Mouse (Mus musculus): ENCODE data around the gene Slc25a35.
"Not testable (repeated sequence)": the region's sequence is repeated elsewhere in the genome, so short reads cannot be mapped to it uniquely, and the experiment has no call there.

Gene Slc25a35

DNA sequence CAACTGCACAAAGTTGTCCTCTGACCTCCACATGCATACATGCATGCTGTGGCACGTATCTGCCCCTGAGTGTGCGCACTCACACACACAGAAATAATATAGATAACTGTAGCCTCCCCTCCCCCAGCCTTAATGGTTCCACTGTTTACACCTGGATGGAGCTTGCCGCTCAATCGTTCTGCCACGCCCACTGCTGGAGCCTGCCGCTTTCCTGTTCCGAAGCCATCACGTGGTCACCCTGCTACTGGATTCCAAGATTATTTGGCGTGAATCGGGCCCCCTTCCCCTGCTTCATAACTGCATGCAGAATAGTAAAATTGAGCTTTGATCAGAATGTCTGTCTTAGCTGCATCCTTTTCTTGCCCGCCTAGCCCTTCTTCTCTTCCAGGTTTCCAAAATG lies 5.8 kb upstream of the Slc25a35 start:
- not testable (repeated sequence) for DNase-seq (ENCODE audit: low spot score)

DNA sequence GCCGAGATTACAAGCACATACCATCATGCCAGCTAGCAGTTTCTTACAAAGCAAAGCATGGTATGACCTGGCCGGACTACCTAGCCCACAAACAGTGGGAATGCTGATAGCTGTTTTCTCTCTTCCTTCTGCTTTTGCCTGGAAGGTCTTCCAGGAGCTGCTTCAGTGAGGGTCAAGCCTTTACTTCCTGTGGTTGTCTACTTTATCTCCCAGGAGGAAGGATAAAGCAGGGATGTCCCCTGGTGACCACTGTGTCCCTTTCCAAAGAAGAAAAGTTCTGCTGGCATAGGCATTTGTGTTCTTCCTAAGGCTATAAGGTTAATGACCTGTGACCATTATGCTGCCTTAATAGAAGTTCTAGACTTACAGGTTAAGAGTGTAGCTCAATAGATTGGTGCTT lies 4.5 kb upstream of the Slc25a35 start:
- DNase-seq (ENCODE audit: low spot score) = no peak

DNA sequence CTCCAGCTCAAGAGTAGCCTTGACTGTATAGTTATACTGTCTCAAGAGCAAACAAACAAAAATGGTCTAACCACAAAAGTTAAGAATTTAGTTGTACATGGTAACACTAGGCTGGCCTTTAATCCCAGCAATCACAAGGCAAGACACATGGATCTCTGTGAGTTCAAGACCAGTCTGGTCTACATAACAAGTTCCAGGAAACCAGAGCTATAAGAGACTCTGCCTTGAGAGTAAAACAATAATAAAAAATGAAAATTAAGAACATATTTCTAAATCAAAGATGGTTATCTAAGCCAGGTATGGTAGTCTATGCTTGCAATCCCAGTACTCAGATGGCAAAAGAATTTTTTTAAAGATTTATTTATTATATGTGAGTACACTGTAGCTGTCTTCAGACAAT lies 2.9 kb upstream of the Slc25a35 start:
- DNase-seq (ENCODE audit: low spot score) = no peak

DNA sequence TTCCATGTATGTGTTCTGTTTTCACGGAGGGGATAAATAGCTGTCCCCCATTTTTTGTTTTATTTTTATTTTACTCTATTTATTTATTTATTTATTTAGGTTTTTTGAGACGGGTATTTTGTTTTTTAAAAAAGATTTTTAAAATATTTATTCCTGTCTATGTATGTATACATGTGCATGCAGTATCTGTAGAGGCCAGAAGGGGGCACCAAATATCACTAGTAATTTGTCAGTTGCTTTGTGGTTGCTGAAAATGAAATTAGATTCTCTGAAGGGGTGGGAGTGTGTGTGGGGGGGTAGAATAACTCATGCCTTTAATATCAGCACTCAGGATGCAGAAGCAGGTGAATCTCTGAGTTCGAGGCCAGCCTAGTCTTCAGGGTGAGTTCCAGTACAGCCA lies 2.1 kb upstream of the Slc25a35 start:
- DNase-seq (ENCODE audit: low spot score) = no peak

DNA sequence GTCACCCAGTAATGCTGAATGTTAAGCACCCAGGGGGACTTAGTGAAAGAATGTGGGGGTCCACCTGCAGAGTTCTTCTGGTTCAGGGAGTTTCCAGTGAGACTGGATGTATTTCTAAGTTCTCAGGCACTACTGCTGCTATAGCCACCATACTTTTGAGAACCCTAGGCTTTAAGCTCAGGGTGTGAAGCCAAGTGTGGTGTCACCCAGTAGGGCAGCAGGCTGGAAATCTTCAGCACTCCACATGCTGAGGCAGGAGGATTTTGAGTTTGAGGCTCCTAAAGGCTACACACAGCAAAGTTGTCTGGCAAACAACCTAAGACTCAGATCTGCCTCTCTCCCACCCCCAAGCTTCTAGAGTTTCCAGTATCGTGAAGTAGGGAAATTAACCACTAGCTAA lies 1.4 kb upstream of the Slc25a35 start:
- DNase-seq (ENCODE audit: low spot score) = no peak

DNA sequence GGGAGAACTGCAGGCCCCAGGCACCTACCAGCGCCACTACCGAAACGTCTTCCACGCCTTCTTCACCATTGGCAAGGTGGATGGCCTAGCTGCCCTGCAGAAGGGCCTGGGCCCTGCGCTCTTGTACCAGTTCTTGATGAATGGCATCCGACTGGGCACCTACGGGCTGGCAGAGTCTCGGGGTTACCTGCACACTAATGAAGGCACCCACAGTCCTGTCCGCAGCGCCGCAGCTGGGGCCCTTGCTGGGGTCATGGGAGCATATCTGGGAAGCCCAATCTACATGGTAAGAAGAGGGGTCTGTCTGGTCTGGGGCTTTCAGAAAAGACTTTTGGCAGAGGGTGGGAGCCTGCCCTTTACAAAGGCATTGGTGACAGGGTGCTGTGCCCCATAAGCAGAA lies 821 bp downstream of the Slc25a35 start:
- DNase-seq (ENCODE audit: low spot score) = no peak

DNA sequence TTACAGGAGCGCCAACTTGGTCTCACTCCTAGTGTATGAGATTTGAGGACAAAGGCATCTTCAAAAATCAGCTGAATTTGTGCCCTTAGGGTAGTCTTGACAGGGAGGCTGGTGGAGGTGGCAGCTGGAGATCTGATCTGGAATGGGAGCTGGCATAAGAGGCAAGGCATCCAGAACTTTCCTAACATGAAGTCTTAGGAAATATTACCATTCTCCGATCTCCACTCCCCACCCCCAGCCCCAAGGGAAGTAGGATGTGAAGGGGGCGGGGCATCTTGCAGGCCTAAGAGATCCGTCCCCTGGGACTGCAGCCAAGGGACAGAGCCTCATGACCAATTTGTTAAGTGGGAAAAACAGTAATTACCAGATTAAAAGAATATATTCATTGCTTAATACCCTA lies 2.3 kb downstream of the Slc25a35 start:
- DNase-seq (ENCODE audit: low spot score) = no peak

DNA sequence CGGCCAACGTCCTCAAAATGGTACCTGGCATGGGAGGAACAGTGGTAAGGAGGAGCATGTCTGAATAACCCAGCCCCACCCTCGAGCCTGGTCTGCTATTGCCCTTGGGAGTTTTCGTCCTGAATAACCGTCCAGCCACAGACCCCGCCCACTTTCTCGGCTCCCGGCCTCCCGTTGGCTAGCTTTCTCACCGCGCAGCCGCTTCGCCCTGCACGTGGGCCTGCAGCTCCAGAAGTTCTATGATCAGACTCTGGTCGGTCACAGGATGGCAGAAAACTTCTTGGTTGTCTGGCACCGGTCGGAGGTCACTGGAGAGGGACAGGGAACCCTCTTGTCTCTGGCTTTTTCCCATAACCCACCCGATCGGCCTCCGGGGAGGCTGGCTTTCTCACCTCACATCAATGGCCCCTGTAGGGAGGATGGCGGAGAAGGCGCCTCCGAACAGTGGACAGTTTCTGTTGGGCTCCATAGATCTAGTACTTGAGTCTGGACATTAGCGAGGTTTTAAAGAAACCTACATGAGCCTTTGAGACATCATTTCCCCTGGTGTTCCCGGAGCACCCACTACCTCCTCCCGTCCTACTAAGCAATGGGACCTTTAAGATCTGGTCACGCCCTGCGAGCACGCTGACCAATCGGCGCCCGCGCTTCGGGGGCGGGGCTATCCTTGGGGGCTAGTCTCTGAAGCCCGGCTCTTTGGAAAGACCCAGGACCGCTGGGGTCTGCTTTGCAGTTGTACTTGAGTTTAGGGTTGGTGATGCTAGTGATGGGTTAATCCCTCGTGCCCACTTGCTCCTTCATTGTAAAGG lies 5.5 kb downstream of the Slc25a35 start:
- DNase-seq (ENCODE audit: low spot score) = peak; percentile 89

DNA sequence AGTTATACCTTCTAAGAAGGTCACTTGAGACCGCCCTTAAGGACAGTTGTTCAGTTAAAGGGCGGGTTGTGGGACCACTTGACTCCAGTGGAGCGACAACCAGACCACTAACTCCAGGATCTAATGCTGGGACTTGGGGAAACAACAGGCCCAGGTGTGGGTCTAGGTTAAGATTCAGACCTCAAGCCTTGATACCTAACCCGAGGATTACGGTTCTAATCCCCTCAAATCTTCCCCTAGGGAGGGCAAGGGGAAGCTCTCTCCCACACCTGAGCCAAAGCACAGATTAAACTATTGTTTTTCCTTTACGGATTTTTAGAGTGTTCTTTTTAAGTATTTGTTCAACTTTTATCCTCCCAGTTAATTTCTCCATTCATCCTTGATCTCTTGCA lies 6.1 kb downstream of the Slc25a35 start:
- DNase-seq (ENCODE audit: low spot score) = no peak

DNA sequence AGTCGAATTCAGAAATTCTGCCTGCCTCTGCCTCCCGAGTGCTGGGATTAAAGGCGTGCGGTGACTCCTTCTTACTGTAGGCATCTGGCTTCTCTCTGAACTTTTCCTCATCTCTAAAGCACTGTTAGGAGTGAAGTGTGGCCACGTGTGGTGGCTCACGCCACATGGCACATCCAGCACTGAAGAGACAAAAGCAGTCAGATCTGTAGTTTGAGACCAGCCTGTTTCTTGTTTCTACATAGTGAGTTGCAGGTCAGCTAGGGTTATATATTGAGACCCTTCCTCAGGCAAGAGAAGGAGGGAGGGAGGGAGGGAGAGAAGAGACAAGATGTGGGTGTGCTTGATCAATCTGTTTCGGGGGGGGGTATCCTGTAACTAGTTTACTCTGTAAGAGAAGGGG lies 7.2 kb downstream of the Slc25a35 start, which contains the start of gene Rangrf:
Rangrf (minus strand) TSS at position 101 of the 400 bp plus-strand sequence.
- DNase-seq (ENCODE audit: low spot score) = no peak

DNA sequence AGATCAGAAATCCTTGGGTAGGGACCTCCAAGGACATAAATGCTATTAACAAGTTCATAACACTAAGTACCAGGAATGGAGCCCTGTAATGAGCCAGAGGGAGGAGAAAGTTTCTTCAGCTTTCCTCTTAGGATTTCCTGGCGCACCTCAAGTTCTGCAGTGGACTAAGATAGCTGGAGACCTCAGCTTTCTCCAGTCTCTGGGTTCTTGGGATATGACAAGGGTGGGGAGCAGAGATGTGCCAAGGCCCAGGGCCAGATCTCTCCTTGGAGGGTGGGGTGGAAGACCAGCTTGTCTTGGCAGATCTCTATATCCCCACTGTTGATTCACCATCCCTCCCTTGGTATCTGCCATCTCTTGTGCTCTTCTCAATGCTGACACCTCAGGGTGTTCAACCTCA lies 7.7 kb downstream of the Slc25a35 start:
- DNase-seq (ENCODE audit: low spot score) = no peak

DNA sequence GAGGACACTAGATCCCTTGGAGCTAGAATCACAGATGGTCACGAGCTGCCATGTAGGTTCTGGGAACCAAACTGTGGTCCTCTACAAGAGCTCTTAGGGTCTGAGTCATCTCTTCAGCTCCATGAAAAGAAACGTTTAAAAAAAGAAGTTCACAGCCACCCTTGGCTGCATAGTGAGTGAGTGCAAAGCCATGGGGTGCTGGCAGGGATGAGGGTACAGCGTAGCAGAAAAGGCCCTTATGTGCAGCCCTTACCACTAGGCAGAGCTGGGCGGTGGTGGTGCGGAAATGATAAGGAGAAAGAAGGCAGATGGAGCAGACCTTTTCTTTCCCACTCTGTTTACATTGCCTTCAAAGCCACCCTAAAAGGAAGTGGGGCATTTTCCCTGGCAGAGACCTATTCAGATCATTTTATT lies 11.4 kb downstream of the Slc25a35 start:
- no peak for DNase-seq (ENCODE audit: low spot score)

DNA sequence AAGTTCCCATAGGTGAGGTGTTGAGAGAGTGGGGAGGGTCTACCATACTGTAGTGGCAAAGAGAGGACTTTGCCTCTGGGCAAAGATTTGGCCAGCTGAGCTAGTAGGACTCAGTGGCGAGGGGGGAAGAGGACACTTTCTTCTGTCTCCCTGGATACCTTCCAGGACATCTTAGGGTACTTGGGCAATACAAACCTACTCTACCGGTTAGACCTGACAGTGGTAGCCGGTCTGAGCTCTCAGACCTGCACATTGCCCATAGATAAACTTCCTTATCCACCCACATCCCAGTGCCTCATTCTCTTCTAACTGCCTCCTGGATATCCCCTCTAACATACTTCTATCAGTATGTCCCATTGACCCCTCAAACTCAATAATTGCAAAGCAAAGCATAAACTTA lies 13.0 kb downstream of the Slc25a35 start:
- no peak for DNase-seq (ENCODE audit: low spot score)

DNA sequence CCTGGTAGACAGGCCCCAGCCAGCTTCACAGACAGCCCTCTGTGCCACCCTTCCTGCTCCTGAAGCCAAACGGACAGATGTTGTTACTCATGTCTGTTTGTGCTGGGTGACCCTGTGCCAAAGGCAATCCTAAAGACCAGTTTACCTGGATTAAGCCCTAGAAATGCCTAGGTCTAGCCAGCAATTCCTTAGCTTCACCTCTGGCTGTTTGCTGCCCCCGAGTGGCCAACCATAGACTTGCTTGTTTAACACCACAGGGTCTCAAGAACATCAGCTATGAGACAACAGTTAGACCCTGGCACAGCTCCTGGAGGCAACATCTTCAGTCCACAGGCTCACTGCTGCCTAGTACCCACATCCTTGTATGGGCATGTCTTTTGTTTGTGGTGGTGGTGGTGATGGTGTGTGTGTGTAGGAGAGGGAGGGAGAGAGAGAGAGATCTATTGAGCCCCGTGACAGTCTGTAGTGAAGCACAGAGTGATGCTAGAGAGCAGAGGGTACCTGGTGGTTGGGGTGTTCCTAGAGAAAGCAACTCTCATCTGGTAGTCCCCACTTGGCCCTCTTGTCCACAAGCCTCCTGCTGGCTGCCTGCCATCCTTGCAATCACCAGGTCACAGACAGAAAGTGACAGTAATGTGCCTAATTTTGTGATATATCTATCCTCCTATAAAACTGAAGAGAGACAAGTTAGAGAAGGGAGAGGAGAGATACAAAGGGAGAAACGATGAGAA lies 14.9 kb downstream of the Slc25a35 start:
- no peak for DNase-seq (ENCODE audit: low spot score)

DNA sequence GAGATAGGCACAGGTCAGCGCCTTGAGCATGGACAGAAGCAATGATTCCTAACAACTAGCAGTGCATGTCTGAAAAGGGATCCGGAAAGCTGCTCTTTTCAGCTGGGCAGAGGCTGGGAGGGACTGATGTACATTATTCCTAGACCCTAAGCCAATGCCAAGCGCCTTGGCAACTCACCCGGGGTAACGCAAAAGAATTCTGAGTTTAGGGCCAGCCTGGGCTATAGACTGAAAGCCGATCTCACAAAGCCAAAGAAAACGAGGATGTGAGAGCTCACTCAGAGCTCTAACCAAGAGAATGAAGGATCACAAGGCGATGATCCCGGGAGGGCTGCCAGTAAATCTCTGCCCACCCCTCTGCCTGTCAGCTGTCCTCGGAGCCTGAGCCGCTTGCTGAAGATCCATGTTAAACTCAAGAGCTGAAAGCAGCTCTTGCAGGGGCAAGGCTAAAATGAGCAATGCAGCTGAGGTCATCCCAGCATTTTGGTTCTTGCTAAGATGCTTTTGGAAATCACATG lies 19.5 kb downstream of the Slc25a35 start:
- no peak for DNase-seq (ENCODE audit: low spot score)

DNA sequence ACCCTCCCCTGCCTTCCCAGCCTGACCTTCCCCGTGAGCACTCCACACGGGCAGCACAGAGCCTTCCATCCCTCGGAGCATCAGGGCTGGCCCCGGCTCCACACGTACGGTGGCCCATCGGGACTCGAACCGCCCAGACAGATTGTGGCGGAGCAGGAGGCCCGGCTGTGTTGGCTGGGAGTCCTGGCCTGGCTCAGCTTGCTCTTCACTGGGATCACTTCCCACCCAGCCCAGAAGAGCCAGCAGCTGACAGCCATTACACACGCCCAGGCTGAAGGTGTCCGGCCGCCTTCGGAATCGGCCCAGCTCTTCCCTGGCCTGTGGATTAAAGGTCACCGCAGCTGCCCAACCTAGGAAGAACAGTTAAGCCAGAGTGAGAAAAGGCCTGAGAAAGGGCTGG lies 20.4 kb downstream of the Slc25a35 start:
- no peak for DNase-seq (ENCODE audit: low spot score)

DNA sequence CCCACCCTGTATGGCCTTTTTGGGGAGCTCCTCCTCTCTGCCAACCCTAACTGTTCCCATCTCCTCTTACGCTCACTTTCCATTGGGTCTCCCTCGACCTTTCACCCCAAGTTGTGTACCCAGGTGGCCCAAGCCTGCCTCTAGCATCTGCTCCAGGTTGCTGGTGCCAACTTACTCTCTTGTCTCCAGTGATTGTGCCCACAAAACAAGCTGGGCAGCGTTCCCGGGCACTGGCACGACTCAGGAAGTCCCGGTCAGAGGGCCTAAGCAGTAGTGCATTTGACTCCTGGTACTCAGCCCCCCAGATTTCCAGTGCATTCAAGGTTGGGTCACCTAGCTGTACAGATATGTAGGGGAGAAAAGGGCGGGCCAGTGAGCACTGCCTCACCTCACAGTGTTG lies 25.2 kb downstream of the Slc25a35 start:
- no peak for DNase-seq (ENCODE audit: low spot score)

DNA sequence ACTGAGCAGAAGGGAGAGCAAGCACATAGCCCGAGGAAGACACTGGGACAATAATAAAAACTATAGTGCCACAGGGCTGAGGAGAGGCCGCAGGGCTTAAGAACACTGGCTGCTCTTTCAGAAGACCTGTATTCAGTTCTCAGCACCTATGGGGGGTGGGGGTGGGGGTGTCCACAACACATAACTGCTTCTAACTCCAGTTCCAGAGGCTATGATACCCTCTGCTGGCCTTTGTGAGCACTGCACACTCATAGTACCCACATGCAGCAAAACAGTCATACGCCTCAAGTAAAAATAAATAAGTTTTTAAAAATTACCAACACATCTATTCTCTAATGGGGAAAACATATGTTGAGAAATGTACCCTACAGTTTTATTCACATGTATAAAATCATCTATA lies 26.4 kb downstream of the Slc25a35 start:
- DNase-seq (ENCODE audit: low spot score) = no peak

DNA sequence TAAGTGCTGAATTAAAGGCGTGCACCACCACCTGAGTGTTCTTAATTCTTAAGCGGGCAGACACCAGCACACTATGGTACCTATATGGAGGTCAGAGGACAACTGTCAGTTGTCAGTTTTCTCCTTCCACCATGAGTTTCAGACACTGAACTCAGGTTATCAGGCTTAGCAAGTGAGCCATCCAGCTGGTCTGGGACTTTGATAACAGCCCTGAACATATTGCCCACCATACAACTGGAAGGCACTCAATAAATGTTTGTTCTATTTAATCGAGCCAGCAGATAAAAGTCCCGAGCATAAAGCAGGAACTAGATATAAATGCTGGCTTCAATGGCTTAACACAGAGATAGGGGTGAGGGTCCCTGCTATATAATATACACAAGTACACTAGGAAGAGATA lies 29.1 kb downstream of the Slc25a35 start:
- DNase-seq (ENCODE audit: low spot score) = no peak

DNA sequence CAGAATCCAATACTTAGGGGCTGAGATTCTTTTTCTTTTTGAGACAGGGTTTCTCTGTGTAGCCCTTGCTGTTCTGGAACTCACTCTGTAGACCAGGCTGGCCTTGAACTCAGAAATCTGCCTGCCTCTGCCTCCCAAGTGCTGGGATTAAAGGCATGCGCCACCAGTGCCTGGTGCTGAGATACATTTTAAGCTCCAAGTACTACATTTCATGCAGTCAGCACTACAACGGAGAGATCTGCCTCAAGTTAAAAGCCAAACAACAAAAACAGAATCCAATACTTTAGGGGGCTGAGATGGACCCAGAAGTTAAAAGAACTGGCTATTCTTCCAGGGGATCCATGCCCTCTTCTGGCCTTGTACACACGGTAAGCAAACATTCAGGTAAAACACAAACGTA lies 34.9 kb downstream of the Slc25a35 start:
- DNase-seq (ENCODE audit: low spot score) = not testable (repeated sequence)

DNA sequence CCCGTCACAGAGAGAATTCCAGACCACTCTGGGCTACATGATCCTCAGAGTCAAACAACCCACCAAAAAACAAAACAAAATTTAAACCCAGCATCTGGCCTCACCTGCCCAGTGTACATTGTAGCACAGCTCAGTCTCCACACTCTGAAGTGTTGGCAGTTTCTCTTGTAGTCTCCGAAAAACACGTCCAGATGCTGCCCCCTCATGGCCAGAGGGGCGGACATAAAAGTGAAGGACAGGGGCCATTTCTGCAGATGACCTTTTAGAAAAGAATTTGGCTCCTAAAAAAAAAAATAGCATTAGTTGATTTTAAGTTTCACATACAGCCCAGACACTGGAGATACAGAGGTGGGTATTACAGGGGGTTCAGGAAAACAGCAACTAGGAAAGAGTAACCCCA lies 35.7 kb downstream of the Slc25a35 start:
- DNase-seq (ENCODE audit: low spot score) = no peak

DNA sequence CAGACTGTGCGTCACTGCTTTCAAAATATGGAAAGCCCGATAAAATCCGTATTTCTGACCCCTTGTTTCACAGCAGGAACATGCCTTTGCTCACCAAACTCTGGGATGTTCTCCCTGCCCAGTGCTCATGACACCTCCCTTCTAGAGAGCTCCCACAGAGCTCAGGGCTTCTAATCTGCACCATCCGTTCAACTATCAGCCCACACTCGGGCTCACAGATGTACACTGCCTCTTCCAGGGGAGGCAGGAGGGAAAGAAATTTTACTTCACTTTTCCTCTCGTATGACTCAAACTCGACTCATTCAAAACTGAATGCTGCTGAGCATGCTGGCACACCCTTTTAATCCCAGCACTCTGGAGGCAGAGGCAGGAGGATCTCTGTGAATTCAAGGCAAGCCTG lies 37.3 kb downstream of the Slc25a35 start:
- DNase-seq (ENCODE audit: low spot score) = no peak

DNA sequence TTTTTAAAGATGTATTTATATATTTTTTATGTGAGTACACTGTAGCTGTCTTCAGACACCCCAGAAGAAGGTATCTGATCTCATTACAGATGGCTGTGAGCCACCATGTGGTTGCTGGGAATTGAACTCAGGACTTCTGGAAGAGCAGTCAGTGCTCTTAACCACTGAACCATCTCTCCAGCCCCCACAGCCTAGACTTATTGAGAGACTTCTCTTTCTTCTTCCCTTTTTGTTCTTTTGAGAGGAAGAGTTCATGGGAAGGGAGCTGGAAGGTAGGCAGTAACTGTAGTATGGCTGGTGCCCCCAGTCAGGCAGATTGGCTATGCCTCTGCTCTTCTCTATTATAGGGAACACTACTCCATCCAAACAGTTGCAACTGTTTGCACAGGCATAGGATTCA lies 38.6 kb downstream of the Slc25a35 start:
- not testable (repeated sequence) for DNase-seq (ENCODE audit: low spot score)

All from testis, postnatal 14 days (tissue).